Mouse (Mus musculus): ENCODE data around the gene Clec4a3. TPM values are rescaled to one million over a fixed set of nuclear protein-coding genes. Genes with fewer than 3 reads are reported as not detected.
"Not testable (repeated sequence)": the region's sequence is repeated elsewhere in the genome, so short reads cannot be mapped to it uniquely, and the experiment has no call there.

Clec4a3 gene
- 1 to 10 TPM; 1.9 to 2.7 TPM for total RNA-seq (2021)
- long read RNA-seq, experiment 1, partial matches to known transcripts = 0 of 2 reads
- long read RNA-seq, experiment 1, other reads (novel, unspliced or antisense) = 0 of 2 reads
- long read RNA-seq, experiment 2, partial matches to known transcripts = 0 of 3 reads
- long read RNA-seq, experiment 2, other reads (novel, unspliced or antisense) = 0 of 3 reads

- DNase-seq = no peak
These were observed at the start of gene Clec4a3 for GRCm38 (mm10) chr6:122952401-122952800. Gene Clec4a3 (plus strand): TSS chr6:122952515.

- no peak for DNase-seq
These were observed 32.4 kb upstream of the Clec4a3 start for GRCm38 (mm10) chr6:122919922-122920321.

GRCm38 (mm10) chr6:122921451-122921850, 30.9 kb upstream of the Clec4a3 start, which contains the start of gene Clec4a1:
Gene Clec4a1 (plus strand): TSS chr6:122921848.
- DNase-seq = no peak

GRCm38 (mm10) chr6:122934845-122935244, 17.5 kb upstream of the Clec4a3 start:
- no peak for DNase-seq

GRCm38 (mm10) chr6:122939618-122940017, 12.7 kb upstream of the Clec4a3 start:
- DNase-seq = no peak

GRCm38 (mm10) chr6:122946760-122947159, 5.6 kb upstream of the Clec4a3 start:
- no peak for DNase-seq

GRCm38 (mm10) chr6:122964562-122964961, 12.2 kb downstream of the Clec4a3 start:
- no peak for DNase-seq

- no peak for DNase-seq
These were observed 16.7 kb downstream of the Clec4a3 start for GRCm38 (mm10) chr6:122969048-122969447.

GRCm38 (mm10) chr6:122989876-122990437, 37.6 kb downstream of the Clec4a3 start, which contains the start of gene Clec4a4:
Gene Clec4a4 (plus strand): TSS chr6:122990367.
- no peak for DNase-seq

- DNase-seq = not testable (repeated sequence)
These were observed 52.4 kb downstream of the Clec4a3 start for GRCm38 (mm10) chr6:123004696-123005095.

GRCm38 (mm10) chr6:123005591-123005990, 53.3 kb downstream of the Clec4a3 start:
- no peak for DNase-seq

Other genes with a start within 250 kb of the Clec4a3 start
- gene Nanog, start 245.0 kb upstream of the Clec4a3 start, total RNA-seq (2021) = not detected
- 1 to 10 TPM; 2.2 to 3.8 TPM for gene Slc2a3, start 150.9 kb upstream of the Clec4a3 start, total RNA-seq (2021)
- gene Foxj2, start 132.6 kb upstream of the Clec4a3 start, total RNA-seq (2021) = 10 to 100 TPM; 18.4 to 22.9 TPM
- gene C3ar1, start 96.4 kb upstream of the Clec4a3 start, total RNA-seq (2021) = 1 to 10 TPM; 1.7 to 2.6 TPM
- 10 to 100 TPM; 23.0 to 23.5 TPM for gene Necap1, start 78.0 kb upstream of the Clec4a3 start, total RNA-seq (2021)
- gene Clec4a1, start 30.7 kb upstream of the Clec4a3 start, total RNA-seq (2021) = 1 to 10 TPM; 2.4 to 2.8 TPM
- gene Clec4a4, start 37.9 kb downstream of the Clec4a3 start, total RNA-seq (2021) = not detected
- gene Clec4b1, start 97.4 kb downstream of the Clec4a3 start, total RNA-seq (2021) = not detected
- gene Clec4a2, start 153.9 kb downstream of the Clec4a3 start, total RNA-seq (2021) = 1 to 10 TPM; 1.3 to 2.9 TPM
- gene Clec4b2, start 220.4 kb downstream of the Clec4a3 start, total RNA-seq (2021) = not detected